Mouse (Mus musculus) lung, embryonic 15.5 days (tissue): ENCODE results near the gene Tent4b. TPM values are rescaled to one million over a fixed set of nuclear protein-coding genes. Genes with fewer than 3 reads are reported as not detected.

Source experiments
- ATAC-seq: fragments of 200-750 bp; cut with Nextera tagmentation; 2 replicates; pipeline ENCODE4 v1.8.0; 2017; ENCODE audit warnings: moderate number of reproducible peaks, borderline replicate concordance; ENCODE audit not compliant: low FRiP score, low TSS enrichment; ENCODE audit errors: extremely low read depth
- H3K27ac ChIP-seq: fragments of 300-500 bp; sonication (generic); 2 replicates; pipeline ENCODE4 v1.5.1; 2015; ENCODE audit warnings: moderate library complexity, mild to moderate bottlenecking, inconsistent platforms
- H3K27me3 ChIP-seq: fragments of 300-500 bp; sonication (generic); 2 replicates; pipeline ENCODE4 v1.6.1; 2015; ENCODE audit warnings: inconsistent platforms
- H3K36me3 ChIP-seq: fragments of 300-500 bp; sonication (generic); 2 replicates; pipeline ENCODE4 v1.6.1; 2015; ENCODE audit warnings: inconsistent platforms
- H3K4me1 ChIP-seq: fragments of 300-500 bp; sonication (generic); 2 replicates; pipeline ENCODE4 v1.6.1; 2015; ENCODE audit warnings: inconsistent platforms
- H3K4me2 ChIP-seq: fragments of 300-500 bp; sonication (generic); 2 replicates; pipeline ENCODE4 v1.6.1; 2015; ENCODE audit warnings: inconsistent platforms, mild to moderate bottlenecking, moderate library complexity
- H3K4me3 ChIP-seq: fragments of 300-500 bp; sonication (generic); 2 replicates; pipeline ENCODE4 v1.5.1; 2015; ENCODE audit warnings: mild to moderate bottlenecking, inconsistent platforms
- H3K9ac ChIP-seq: fragments of 300-500 bp; sonication (generic); 2 replicates; pipeline ENCODE4 v1.6.1; 2015; ENCODE audit warnings: inconsistent platforms
- H3K9me3 ChIP-seq: fragments of 300-500 bp; sonication (generic); 2 replicates; pipeline ENCODE4 v1.6.1; 2016; ENCODE audit warnings: inconsistent platforms
- WGBS: fragments of 180-500 bp; shearing (Covaris S2); methylation state at CpG from one replicate; pipeline ENCODE4 v1.1.7; 2015; 5-methylcytosine and 5-hydroxymethylcytosine counted together
- polyA plus RNA-seq: library from polyadenylated mRNA; unstranded; fragments of >200 nt; fragmentation: Nextera tagmentation; extraction: Ambion mirVana; gene quantifications from 2 replicates; pipeline ENCODE4 v1.2.1, GENCODE M21; 2015

The Tent4b gene
- polyA plus RNA-seq, result 8.4 and 8.6 TPM in 2 replicates

GRCm38 (mm10) chr8:88198945-88199571, at the start of gene Tent4b:
Tent4b (plus strand) TSS chr8:88199213.
- ATAC-seq, result peak; percentile 97
- WGBS, result 0% methylated on average over 72 of the region's 97 CpGs

GRCm38 (mm10) chr8:88150910-88151371, 48.1 kb upstream of the Tent4b start:
- WGBS, result 93% methylated on average over 6 of the region's 6 CpGs
- Histone ChIP-seq H3K4me3 (no peak overlapping the region), H3K9me3 (no peaks in the 10 kb centered on the region), H3K36me3 (peaks cover 48% of the 10 kb centered on the region), H3K27ac (no peak overlapping the region), H3K4me1 (no peaks in the 10 kb centered on the region), H3K4me2 (no peak overlapping the region), H3K27me3 (no peaks in the 10 kb centered on the region), H3K9ac (no peak overlapping the region)
- ATAC-seq, result no peak

More at GRCm38 (mm10) chr8:88198945-88199571, at the start of gene Tent4b:
- H3K27me3 ChIP-seq, result no peaks in the 10 kb centered on the region
- H3K4me3 ChIP-seq, result peak within 1 kb of the TSS; percentile 79
- H3K36me3 ChIP-seq, result no peaks in the 10 kb centered on the region
- peak within 1 kb of the TSS; percentile 95 for H3K4me2 ChIP-seq
- H3K27ac ChIP-seq, result peak within 1 kb of the TSS; percentile 96
- peak within 1 kb of the TSS; percentile 82 for H3K9ac ChIP-seq
- peaks cover 31% of the 10 kb centered on the region for H3K4me1 ChIP-seq
- no peaks in the 10 kb centered on the region for H3K9me3 ChIP-seq

GRCm38 (mm10) chr8:88160237-88160995, 38.6 kb upstream of the Tent4b start:
- Histone ChIP-seq H3K9ac (no peak overlapping the region), H3K27ac (no peak overlapping the region), H3K4me1 (no peaks in the 10 kb centered on the region), H3K27me3 (no peaks in the 10 kb centered on the region), H3K9me3 (no peaks in the 10 kb centered on the region), H3K36me3 (peaks cover 60% of the 10 kb centered on the region), H3K4me3 (no peak overlapping the region), H3K4me2 (no peak overlapping the region)
- no peak for ATAC-seq
- WGBS, result 87% methylated on average over 10 of the region's 10 CpGs

- Histone ChIP-seq H3K36me3 (peaks cover 65% of the 10 kb centered on the region), H3K27ac (no peak overlapping the region), H3K4me2 (no peak overlapping the region), H3K27me3 (no peaks in the 10 kb centered on the region), H3K9ac (no peak overlapping the region), H3K9me3 (no peaks in the 10 kb centered on the region), H3K4me1 (no peaks in the 10 kb centered on the region), H3K4me3 (no peak overlapping the region)
- WGBS, result 70% methylated on average over 5 of the region's 5 CpGs
- ATAC-seq, result no peak
These were observed 37.6 kb upstream of the Tent4b start for GRCm38 (mm10) chr8:88161439-88161838.

GRCm38 (mm10) chr8:88175264-88175663, 23.7 kb upstream of the Tent4b start:
- no peak for ATAC-seq
- Histone ChIP-seq H3K27me3 (no peaks in the 10 kb centered on the region), H3K9ac (no peak overlapping the region), H3K4me1 (no peaks in the 10 kb centered on the region), H3K36me3 (peaks cover 15% of the 10 kb centered on the region), H3K4me3 (no peak overlapping the region), H3K4me2 (no peak overlapping the region), H3K27ac (no peak overlapping the region), H3K9me3 (no peaks in the 10 kb centered on the region)
- WGBS, result 86% methylated on average over 7 of the region's 7 CpGs

- Histone ChIP-seq H3K27ac (no peak overlapping the region), H3K4me2 (no peak overlapping the region), H3K36me3 (peaks cover 5% of the 10 kb centered on the region; the same call in 1 of the 2 replicates), H3K9ac (no peak overlapping the region), H3K27me3 (no peaks in the 10 kb centered on the region), H3K4me1 (no peaks in the 10 kb centered on the region), H3K9me3 (no peaks in the 10 kb centered on the region), H3K4me3 (no peak overlapping the region)
- no peak for ATAC-seq
- 82% methylated on average over 8 of the region's 8 CpGs for WGBS
These were observed 21.7 kb upstream of the Tent4b start for GRCm38 (mm10) chr8:88177291-88177690.

GRCm38 (mm10) chr8:88183121-88183520, 15.9 kb upstream of the Tent4b start:
- ATAC-seq, result no peak
- WGBS, result 71% methylated on average over 2 of the region's 2 CpGs

GRCm38 (mm10) chr8:88184914-88185313, 14.1 kb upstream of the Tent4b start:
- no peak overlapping the region for H3K27ac ChIP-seq
- no peaks in the 10 kb centered on the region for H3K4me1 ChIP-seq
- no peaks in the 10 kb centered on the region for H3K27me3 ChIP-seq
- H3K9me3 ChIP-seq, result no peaks in the 10 kb centered on the region
- no peaks in the 10 kb centered on the region for H3K36me3 ChIP-seq
- WGBS, result 75% methylated on average over 1 of the region's 1 CpGs
- H3K4me3 ChIP-seq, result no peak overlapping the region
- no peak for ATAC-seq
- no peak overlapping the region for H3K4me2 ChIP-seq
- no peak overlapping the region for H3K9ac ChIP-seq

More at GRCm38 (mm10) chr8:88183121-88183520, 15.9 kb upstream of the Tent4b start:
- Histone ChIP-seq H3K27me3 (no peaks in the 10 kb centered on the region), H3K9ac (no peak overlapping the region), H3K4me2 (no peak overlapping the region), H3K27ac (no peak overlapping the region), H3K4me3 (no peak overlapping the region), H3K36me3 (no peaks in the 10 kb centered on the region), H3K4me1 (no peaks in the 10 kb centered on the region), H3K9me3 (no peaks in the 10 kb centered on the region)

GRCm38 (mm10) chr8:88185716-88186115, 13.3 kb upstream of the Tent4b start:
- Histone ChIP-seq H3K27me3 (no peaks in the 10 kb centered on the region), H3K4me1 (no peaks in the 10 kb centered on the region), H3K4me3 (no peak overlapping the region), H3K9ac (no peak overlapping the region), H3K9me3 (no peaks in the 10 kb centered on the region), H3K4me2 (no peak overlapping the region), H3K36me3 (no peaks in the 10 kb centered on the region), H3K27ac (no peak overlapping the region)
- ATAC-seq, result no peak
- 75% methylated on average over 6 of the region's 6 CpGs for WGBS

GRCm38 (mm10) chr8:88197328-88197727, 1.7 kb upstream of the Tent4b start:
- Histone ChIP-seq H3K36me3 (no peaks in the 10 kb centered on the region), H3K27me3 (no peaks in the 10 kb centered on the region), H3K27ac (no peak overlapping the region), H3K9ac (no peak overlapping the region), H3K9me3 (no peaks in the 10 kb centered on the region), H3K4me1 (peaks cover 22% of the 10 kb centered on the region), H3K4me3 (no peak overlapping the region), H3K4me2 (no peak overlapping the region)
- ATAC-seq, result no peak
- 46% methylated on average over 3 of the region's 3 CpGs for WGBS

GRCm38 (mm10) chr8:88198551-88198944, 465 bp upstream of the Tent4b start:
- Histone ChIP-seq H3K4me3 (peak overlapping the region; percentile 79), H3K36me3 (no peaks in the 10 kb centered on the region), H3K4me2 (peak overlapping the region; percentile 95), H3K27ac (peak overlapping the region; percentile 96), H3K9ac (peak overlapping the region; percentile 82), H3K9me3 (no peaks in the 10 kb centered on the region), H3K27me3 (no peaks in the 10 kb centered on the region), H3K4me1 (peaks cover 27% of the 10 kb centered on the region)
- ATAC-seq, result no peak
- WGBS, result 0% methylated on average over 10 of the region's 10 CpGs
